Mouse (Mus musculus) E14TG2a.4 (cell line): ENCODE measurements at regions not wholly inside any gene's neighbourhood (a gene's known extent, or its start where the extent isn't known, plus 50 kb on each side); places are given as distances from the start of the nearest gene placed in this dataset.

Experiments used
- CTCF ChIP-seq: conservative IDR thresholded peaks from 2 replicates; pipeline ENCODE4 v1.5.1; 2014; ENCODE audit warnings: low read length
- NANOG ChIP-seq: IDR thresholded peaks from 2 replicates; pipeline ENCODE4 v1.6.1; 2014; ENCODE audit warnings: borderline replicate concordance, low read length, mixed read lengths

GRCm38 (mm10) chr15:10868115-10868514 is 84.0 kb upstream of the C1qtnf3 start:
- TF ChIP-seq CTCF = no peak
- no peak for TF ChIP-seq NANOG
